Mouse (Mus musculus) gastrocnemius, postnatal 25 days (tissue): ENCODE results near the gene Sdsl. TPM values are rescaled to one million over a fixed set of nuclear protein-coding genes. Genes with fewer than 3 reads are reported as not detected.

Experiments used
- DNase-seq: peaks from one replicate; pipeline ENCODE4 v3.0.0; 2022
- total RNA-seq, 2 experiments: library from RNA; stranded (reverse); gene quantifications; 1 replicate in 1 of 2; 2 replicates in 1 of 2; pipeline ENCODE4 v1.2.3; 2021

The Sdsl gene
- total RNA-seq, 2 experiments from 2014 or later = 0.31 to 0.64 TPM

- DNase-seq = no peak
Observed at GRCm38 (mm10) chr5:120456253-120456652, 16.4 kb downstream of the Sdsl start.

- DNase-seq = no peak
Observed at GRCm38 (mm10) chr5:120454756-120455337, 17.8 kb downstream of the Sdsl start.

GRCm38 (mm10) chr5:120447305-120447704 lies 25.3 kb downstream of the Sdsl start:
- DNase-seq = no peak

GRCm38 (mm10) chr5:120440733-120441132 lies 31.9 kb downstream of the Sdsl start:
- DNase-seq = peak; percentile 55

- DNase-seq = no peak
Observed at GRCm38 (mm10) chr5:120439887-120440670, 32.5 kb downstream of the Sdsl start.

- no peak for DNase-seq
Observed at GRCm38 (mm10) chr5:120438991-120439710, 33.5 kb downstream of the Sdsl start.

- no peak for DNase-seq
Observed at GRCm38 (mm10) chr5:120438469-120438868, 34.1 kb downstream of the Sdsl start.

GRCm38 (mm10) chr5:120437986-120438385 lies 34.6 kb downstream of the Sdsl start:
- no peak for DNase-seq

GRCm38 (mm10) chr5:120437539-120437938 lies 35.1 kb downstream of the Sdsl start:
- no peak for DNase-seq

- no peak for DNase-seq
Observed at GRCm38 (mm10) chr5:120436885-120437495, 35.6 kb downstream of the Sdsl start.

GRCm38 (mm10) chr5:120435731-120436501 lies 36.7 kb downstream of the Sdsl start:
- no peak for DNase-seq

GRCm38 (mm10) chr5:120435006-120435681 lies 37.5 kb downstream of the Sdsl start:
- DNase-seq = no peak

- DNase-seq = no peak
Observed at GRCm38 (mm10) chr5:120434231-120434735, 38.3 kb downstream of the Sdsl start.

- no peak for DNase-seq
Observed at GRCm38 (mm10) chr5:120433135-120433760, 39.4 kb downstream of the Sdsl start.

- no peak for DNase-seq
Observed at GRCm38 (mm10) chr5:120432486-120433015, 40.1 kb downstream of the Sdsl start.

GRCm38 (mm10) chr5:120431649-120432485 lies 40.7 kb downstream of the Sdsl start, which contains the start of gene Lhx5:
Gene Lhx5 (plus strand): TSS chr5:120431699.
- DNase-seq = no peak

- DNase-seq = no peak
Observed at GRCm38 (mm10) chr5:120431001-120431583, 41.5 kb downstream of the Sdsl start.

GRCm38 (mm10) chr5:120429692-120430091 lies 42.9 kb downstream of the Sdsl start:
- DNase-seq = no peak

GRCm38 (mm10) chr5:120428990-120429389 lies 43.6 kb downstream of the Sdsl start:
- no peak for DNase-seq
